Mouse (Mus musculus): ENCODE data around the gene Srsf2.
"Not testable (repeated sequence)": the region's sequence is repeated elsewhere in the genome, so short reads cannot be mapped to it uniquely, and the experiment has no call there.

Srsf2 gene

GRCm38 (mm10) chr11:116857183-116857850, 4.4 kb upstream of the Srsf2 start:
- intact Hi-C loops (cut with DNase I): no loop called here

GRCm38 (mm10) chr11:116854279-116854678, 1.4 kb upstream of the Srsf2 start:
- intact Hi-C loops (cut with DNase I): no loop called here

GRCm38 (mm10) chr11:116853512-116853928, 626 bp upstream of the Srsf2 start:
- intact Hi-C loops (cut with DNase I): no loop called here

GRCm38 (mm10) chr11:116852291-116852890, 503 bp downstream of the Srsf2 start, which contains the start of gene Mfsd11:
Gene Mfsd11, plus strand, starts transcription at chr11:116852440.
- intact Hi-C loops (cut with DNase I): no loop called here

GRCm38 (mm10) chr11:116851576-116852290, 1.2 kb downstream of the Srsf2 start:
- intact Hi-C loops (cut with DNase I): no loop called here

GRCm38 (mm10) chr11:116850833-116851477, 1.9 kb downstream of the Srsf2 start:
- intact Hi-C loops (cut with DNase I): no loop called here

- intact Hi-C loops (cut with DNase I): no loop called here
Observed at GRCm38 (mm10) chr11:116850085-116850484, 2.8 kb downstream of the Srsf2 start.

- intact Hi-C loops (cut with DNase I): no loop called here
Observed at GRCm38 (mm10) chr11:116849587-116849986, 3.3 kb downstream of the Srsf2 start.

GRCm38 (mm10) chr11:116848877-116849178, 4.1 kb downstream of the Srsf2 start:
- intact Hi-C loops (cut with DNase I): not testable (repeated sequence)

- intact Hi-C loops (cut with DNase I): no loop called here
Observed at GRCm38 (mm10) chr11:116848086-116848876, 4.6 kb downstream of the Srsf2 start.

GRCm38 (mm10) chr11:116847187-116848085, 5.5 kb downstream of the Srsf2 start:
- intact Hi-C loops (cut with DNase I): no loop called here

GRCm38 (mm10) chr11:116846593-116847181, 6.2 kb downstream of the Srsf2 start:
- intact Hi-C loops (cut with DNase I): no loop called here

GRCm38 (mm10) chr11:116843261-116844233, 9.3 kb downstream of the Srsf2 start, which contains the start of the genes Mettl23 and Jmjd6:
Gene Mettl23, plus strand, starts transcription at chr11:116843278.
Gene Jmjd6, minus strand, starts transcription at chr11:116843449.
- intact Hi-C loops (cut with DNase I): no loop called here

- intact Hi-C loops (cut with DNase I): no loop called here
Observed at GRCm38 (mm10) chr11:116842531-116843260, 10.2 kb downstream of the Srsf2 start.

GRCm38 (mm10) chr11:116840748-116841147, 12.1 kb downstream of the Srsf2 start:
- intact Hi-C loops (cut with DNase I): no loop called here

- intact Hi-C loops (cut with DNase I): no loop called here
Observed at GRCm38 (mm10) chr11:116839601-116840000, 13.3 kb downstream of the Srsf2 start.

GRCm38 (mm10) chr11:116838936-116839335, 14.0 kb downstream of the Srsf2 start:
- intact Hi-C loops (cut with DNase I): no loop called here

GRCm38 (mm10) chr11:116837441-116837840, 15.5 kb downstream of the Srsf2 start:
- intact Hi-C loops (cut with DNase I): no loop called here
